Mouse (Mus musculus) G1E (cell line): ENCODE measurements around the gene Begain. TPM values are rescaled to one million over a fixed set of nuclear protein-coding genes. Genes with fewer than 3 reads are reported as not detected.

Source experiments
- ATAC-seq: 2 replicates; pipeline ENCODE4 v1.8.0; 2016; ENCODE audit warnings: mild to moderate bottlenecking; ENCODE audit not compliant: insufficient number of reproducible peaks, poor library complexity, low FRiP score, severe bottlenecking; ENCODE audit errors: extremely low read depth
- DNase-seq: peaks from one replicate; pipeline ENCODE4 v3.0.0; 2012; ENCODE audit warnings: low spot score
- H3K27me3 ChIP-seq: 2 replicates; pipeline ENCODE4 v1.6.1; 2012; ENCODE audit warnings: mild to moderate bottlenecking, low read length, inconsistent platforms; ENCODE audit not compliant: insufficient read depth
- H3K36me3 ChIP-seq: replicated peaks from 2 replicates; pipeline ENCODE3; 2012; ENCODE audit warnings: mild to moderate bottlenecking, inconsistent platforms
- H3K4me1 ChIP-seq: 2 replicates; pipeline ENCODE4 v1.6.1; 2012; ENCODE audit warnings: low read depth, low read length, inconsistent platforms, mixed read lengths; ENCODE audit not compliant: insufficient read depth
- H3K4me3 ChIP-seq: 2 replicates; pipeline ENCODE4 v1.5.1; 2012; ENCODE audit warnings: low read depth, mild to moderate bottlenecking, inconsistent platforms, low read length, moderate library complexity, mixed read lengths
- H3K9me3 ChIP-seq: replicated peaks from 2 replicates; pipeline ENCODE4 v1.6.1; 2012; ENCODE audit warnings: inconsistent platforms
- CTCF ChIP-seq: IDR thresholded peaks from 2 replicates; pipeline ENCODE4 v1.5.1; 2012; ENCODE audit warnings: low read depth, low read length, inconsistent platforms, mixed read lengths
- GATA1 ChIP-seq: IDR thresholded peaks from 2 replicates; pipeline ENCODE4 v1.6.1; 2012; ENCODE audit warnings: borderline replicate concordance, low read length, inconsistent platforms, mixed read lengths
- GATA2 ChIP-seq: IDR thresholded peaks from 2 replicates; pipeline ENCODE4 v1.6.1; 2012; ENCODE audit warnings: low read depth, low read length, inconsistent platforms, borderline replicate concordance
- POLR2AphosphoS5 ChIP-seq: IDR thresholded peaks from 2 replicates; pipeline ENCODE4 v1.6.1; 2012; ENCODE audit warnings: low read depth, low read length, inconsistent platforms; ENCODE audit not compliant: insufficient replicate concordance
- TAL1 ChIP-seq: conservative IDR thresholded peaks from 2 replicates; pipeline ENCODE4 v1.6.1; 2012; ENCODE audit warnings: low read depth, low read length, inconsistent platforms, mixed read lengths
- polyA plus RNA-seq: library from polyadenylated mRNA; stranded (reverse); fragments of >175 nt; gene quantifications from 2 replicates; pipeline ENCODE4 v1.2.3, GENCODE M21; 2012
- total RNA-seq, 2 experiments: library from RNA; stranded (forward) in 1 of 2; stranded (reverse) in 1 of 2; fragments of 200-1000 nt in 1 of 2; fragments of >200 nt in 1 of 2; fragmentation: Nextera tagmentation in 1 of 2; gene quantifications; 2 replicates each; pipeline ENCODE4 v1.2.3; 2014 to 2017

Begain gene
- total and polyA plus RNA-seq, 3 experiments: not detected

GRCm38 (mm10) chr12:109044497-109044896, 23.5 kb downstream of the Begain start:
- no peak overlapping the region for H3K4me3 ChIP-seq
- H3K4me1 ChIP-seq: no peaks in the 10 kb centered on the region
- H3K27me3 ChIP-seq: no peaks in the 10 kb centered on the region; the same call in 1 of the 2 replicates
- no peak for TF ChIP-seq GATA1
- TF ChIP-seq CTCF: no peak
- TF ChIP-seq GATA2: no peak
- TF ChIP-seq TAL1: no peak
- no peak for ATAC-seq
- H3K9me3 ChIP-seq: peaks cover 96% of the 10 kb centered on the region
- no peak for DNase-seq
- no peaks in the 10 kb centered on the region for H3K36me3 ChIP-seq

GRCm38 (mm10) chr12:109039311-109039710, 28.7 kb downstream of the Begain start:
- DNase-seq: no peak
- no peaks in the 10 kb centered on the region; the same call in 1 of the 2 replicates for H3K27me3 ChIP-seq

GRCm38 (mm10) chr12:109038179-109038819, 29.7 kb downstream of the Begain start:
- no peak for ATAC-seq
- TF ChIP-seq TAL1 (no peak), GATA2 (no peak), POLR2AphosphoS5 (no peak), GATA1 (no peak), CTCF (no peak)
- Histone ChIP-seq H3K9me3 (peaks cover 98% of the 10 kb centered on the region), H3K4me3 (peak overlapping the region; percentile 25; the same call in 1 of the 2 replicates), H3K4me1 (no peaks in the 10 kb centered on the region), H3K36me3 (no peaks in the 10 kb centered on the region), H3K27me3 (no peaks in the 10 kb centered on the region; the same call in 1 of the 2 replicates)
- DNase-seq: no peak

More at GRCm38 (mm10) chr12:109039311-109039710, 28.7 kb downstream of the Begain start:
- TF ChIP-seq CTCF (no peak), GATA2 (no peak), POLR2AphosphoS5 (no peak), GATA1 (no peak), TAL1 (no peak)
- Histone ChIP-seq H3K4me3 (peak overlapping the region; percentile 21; the same call in 1 of the 2 replicates), H3K9me3 (peaks cover 98% of the 10 kb centered on the region), H3K4me1 (no peaks in the 10 kb centered on the region), H3K36me3 (no peaks in the 10 kb centered on the region)
- ATAC-seq: no peak

GRCm38 (mm10) chr12:109037026-109037425, 31.0 kb downstream of the Begain start:
- no peaks in the 10 kb centered on the region for H3K36me3 ChIP-seq
- peaks cover 99% of the 10 kb centered on the region for H3K9me3 ChIP-seq
- no peak for TF ChIP-seq GATA1
- TF ChIP-seq CTCF: no peak
- no peak for TF ChIP-seq POLR2AphosphoS5
- no peak for TF ChIP-seq GATA2
- TF ChIP-seq TAL1: no peak
- no peak for DNase-seq
- H3K4me1 ChIP-seq: no peaks in the 10 kb centered on the region
- H3K27me3 ChIP-seq: peaks cover 2% of the 10 kb centered on the region; the same call in 1 of the 2 replicates
- no peak for ATAC-seq
- H3K4me3 ChIP-seq: no peak overlapping the region

DNA sequence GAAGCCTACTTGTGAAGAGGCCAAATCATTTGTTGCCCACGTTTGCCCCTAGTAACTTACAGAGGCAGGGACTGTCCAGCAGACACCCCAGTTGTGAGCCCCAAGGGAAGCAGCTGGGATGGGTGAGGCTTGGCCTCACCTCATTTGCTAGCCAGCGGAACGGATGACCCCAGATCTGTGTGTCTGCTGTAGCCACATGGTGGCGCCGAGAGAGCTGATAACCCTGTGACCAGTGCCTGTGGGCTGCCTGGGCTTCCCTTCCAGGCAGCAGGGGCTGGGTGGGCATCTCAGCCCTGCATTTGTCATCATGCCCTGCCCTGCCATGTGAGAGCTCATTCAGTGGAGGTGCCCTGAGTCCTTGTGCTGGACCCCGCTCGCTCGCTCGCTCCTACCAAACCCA, 44.2 kb downstream of the Begain start:
- H3K4me1 ChIP-seq: no peaks in the 10 kb centered on the region; the same call in 1 of the 2 replicates
- peaks cover 12% of the 10 kb centered on the region for H3K36me3 ChIP-seq
- peaks cover 96% of the 10 kb centered on the region for H3K9me3 ChIP-seq
- TF ChIP-seq CTCF (no peak), POLR2AphosphoS5 (no peak), TAL1 (no peak), GATA2 (no peak), GATA1 (no peak)
- DNase-seq: no peak
- H3K4me3 ChIP-seq: peak overlapping the region; percentile 34
- peaks cover 2% of the 10 kb centered on the region; the same call in 1 of the 2 replicates for H3K27me3 ChIP-seq
- no peak for ATAC-seq

- ATAC-seq (no peak), DNase-seq (no peak)
- no peak overlapping the region for H3K4me3 ChIP-seq
- H3K36me3 ChIP-seq: peaks cover 12% of the 10 kb centered on the region
- TF ChIP-seq CTCF (no peak), GATA1 (no peak), POLR2AphosphoS5 (no peak), TAL1 (no peak), GATA2 (no peak)
- peaks cover 2% of the 10 kb centered on the region; the same call in 1 of the 2 replicates for H3K27me3 ChIP-seq
- H3K9me3 ChIP-seq: peaks cover 96% of the 10 kb centered on the region
- no peaks in the 10 kb centered on the region; the same call in 1 of the 2 replicates for H3K4me1 ChIP-seq
These were observed 45.1 kb downstream of the Begain start for GRCm38 (mm10) chr12:109022966-109023365.
